Mouse (Mus musculus) large intestine, adult 2 months (tissue): ENCODE results near the gene Gng8. TPM values are rescaled to one million over a fixed set of nuclear protein-coding genes. Genes with fewer than 3 reads are reported as not detected.

ENCODE experiments used
- DNase-seq: peaks from one replicate; pipeline ENCODE4 v3.0.0-alpha.2; 2012; ENCODE audit warnings: low read depth, low spot score
- WGBS: fragments of 180-500 bp; shearing (Covaris S2); methylation state at CpG from one replicate; pipeline ENCODE4 v1.1.7; 2018; 5-methylcytosine and 5-hydroxymethylcytosine counted together
- polyA plus RNA-seq: library from polyadenylated mRNA; depleted of rRNA; stranded (reverse); fragments of >200 nt; gene quantifications from 2 replicates; pipeline ENCODE4 v1.2.3, GENCODE M21; 2012

The Gng8 gene
- polyA plus RNA-seq, 1 experiment: 3.1 TPM

DNA sequence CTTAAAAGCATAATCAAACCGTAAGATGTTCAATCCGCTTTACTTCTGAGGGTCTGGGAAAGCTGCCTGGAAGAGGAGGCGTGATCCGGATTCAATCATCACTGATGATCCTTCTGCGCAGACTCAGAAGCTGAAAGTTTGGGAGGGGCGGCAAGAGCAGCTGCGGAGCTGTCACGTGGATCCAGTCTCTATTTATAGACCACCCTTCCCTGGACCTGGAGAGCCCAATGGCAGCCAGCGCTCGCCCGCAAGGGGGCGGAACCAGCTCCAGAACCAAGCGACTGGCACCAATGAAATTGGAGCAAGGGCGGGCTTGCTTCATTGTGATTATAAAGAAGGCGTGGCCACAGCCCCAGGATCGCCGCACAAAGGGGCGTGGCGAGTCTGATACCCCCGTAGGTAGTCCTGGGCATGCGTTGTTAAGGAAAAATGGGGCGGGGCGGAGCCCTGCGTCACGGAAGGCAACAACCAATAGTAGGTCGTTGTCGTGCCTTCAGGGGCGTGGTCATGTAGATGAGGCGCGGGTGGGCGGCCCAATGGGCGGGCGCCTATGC lies 16.8 kb upstream of the Gng8 start:
- under 1% methylated on average over 33 of the region's 33 CpGs for WGBS
- peak; percentile 97 for DNase-seq

GRCm38 (mm10) chr7:16875310-16875325 lies 16.5 kb upstream of the Gng8 start, which contains the start of gene Dact3:
Dact3 (plus strand) TSS chr7:16875317.
- WGBS: 0% methylated on average over 1 of the region's 1 CpGs
- DNase-seq: no peak

- no peak for DNase-seq
- WGBS: 2% methylated on average over 42 of the region's 42 CpGs
Measured at GRCm38 (mm10) chr7:16875326-16875725, 16.3 kb upstream of the Gng8 start.

- no peak for DNase-seq
- 32% methylated on average over 11 of the region's 11 CpGs for WGBS
Measured at GRCm38 (mm10) chr7:16876006-16876405, 15.6 kb upstream of the Gng8 start.

- 43% methylated on average over 13 of the region's 13 CpGs for WGBS
- DNase-seq: no peak
Measured at GRCm38 (mm10) chr7:16876608-16877007, 15.0 kb upstream of the Gng8 start.

DNA sequence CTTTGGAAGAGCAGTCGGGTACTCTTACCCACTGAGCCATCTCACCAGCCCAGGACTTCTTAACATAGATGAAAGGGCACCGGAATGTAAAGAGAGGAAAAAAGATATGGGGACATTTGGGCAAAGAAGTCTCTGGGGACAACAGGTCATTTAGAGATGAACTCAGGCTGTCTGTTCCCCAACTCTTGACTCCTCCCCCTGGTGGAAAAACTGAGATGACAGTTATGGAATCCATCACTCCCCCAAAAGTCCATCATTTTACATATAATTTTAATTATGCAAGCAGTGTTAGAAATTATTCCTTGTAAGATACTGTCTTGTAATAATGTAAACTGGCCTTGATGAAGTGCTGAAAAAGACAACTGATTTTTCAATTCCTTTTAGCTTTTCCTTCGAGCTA lies 13.9 kb upstream of the Gng8 start:
- WGBS: 83% methylated on average over 3 of the region's 3 CpGs
- no peak for DNase-seq

DNA sequence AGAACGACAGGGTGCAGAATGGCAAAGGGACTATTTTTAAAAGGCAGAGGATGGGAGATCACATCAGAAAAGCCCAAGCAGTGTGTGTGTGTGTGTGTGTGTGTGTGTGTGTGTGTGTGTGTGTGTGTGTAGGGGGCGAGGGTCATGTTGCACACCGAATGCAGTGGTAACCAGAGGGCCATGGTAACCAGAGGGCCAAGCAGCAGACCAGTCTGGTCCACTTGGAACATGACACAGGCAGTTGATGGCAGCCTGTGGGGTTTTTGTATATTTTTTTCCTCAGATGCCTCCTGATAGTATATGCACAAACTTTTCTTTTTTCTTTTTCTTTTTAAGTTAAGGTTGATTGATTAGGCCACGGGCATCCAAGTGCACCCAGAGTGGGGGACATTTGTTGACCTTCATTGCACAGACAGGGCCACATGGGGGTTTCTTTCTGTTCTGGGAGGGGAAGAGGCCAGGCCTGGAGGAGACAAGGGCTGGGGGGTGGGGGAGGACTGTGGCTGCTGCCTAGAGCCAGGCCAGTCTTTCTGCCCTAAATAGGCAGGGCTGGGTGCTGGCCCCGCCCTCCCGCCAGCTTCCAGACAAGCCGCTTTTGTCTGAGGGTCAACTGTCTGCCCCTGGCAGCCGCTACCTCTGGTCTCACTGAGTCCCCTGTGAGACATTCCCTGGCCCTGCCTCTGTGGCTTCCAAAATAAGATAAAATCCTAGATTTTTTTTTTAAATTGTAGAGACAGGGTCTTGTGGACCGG lies 11.6 kb upstream of the Gng8 start:
- 43% methylated on average over 9 of the region's 9 CpGs for WGBS
- no peak for DNase-seq

- WGBS: 11% methylated on average over 5 of the region's 5 CpGs
- no peak for DNase-seq
Measured at GRCm38 (mm10) chr7:16880615-16881014, 11.0 kb upstream of the Gng8 start.

DNA sequence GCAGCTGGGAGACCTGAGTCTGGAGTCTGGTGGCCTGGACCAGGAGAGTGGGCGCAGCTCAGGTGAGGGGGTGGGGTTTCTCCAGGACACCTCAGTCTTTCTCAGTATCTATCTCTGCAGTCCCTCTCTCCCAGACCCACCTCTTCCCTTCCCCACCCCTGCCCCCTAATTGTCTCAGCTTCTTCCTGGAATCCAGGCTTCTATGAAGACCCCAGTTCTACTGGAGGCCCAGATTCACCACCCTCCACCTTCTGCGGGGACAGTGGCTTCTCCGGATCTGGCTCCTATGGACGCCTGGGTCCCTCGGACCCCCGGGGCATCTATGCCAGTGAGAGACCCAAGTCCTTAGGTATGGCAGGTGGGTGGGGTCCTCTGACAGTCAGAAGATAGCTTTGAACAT lies 8.4 kb upstream of the Gng8 start:
- WGBS: 76% methylated on average over 6 of the region's 6 CpGs
- DNase-seq: no peak

DNA sequence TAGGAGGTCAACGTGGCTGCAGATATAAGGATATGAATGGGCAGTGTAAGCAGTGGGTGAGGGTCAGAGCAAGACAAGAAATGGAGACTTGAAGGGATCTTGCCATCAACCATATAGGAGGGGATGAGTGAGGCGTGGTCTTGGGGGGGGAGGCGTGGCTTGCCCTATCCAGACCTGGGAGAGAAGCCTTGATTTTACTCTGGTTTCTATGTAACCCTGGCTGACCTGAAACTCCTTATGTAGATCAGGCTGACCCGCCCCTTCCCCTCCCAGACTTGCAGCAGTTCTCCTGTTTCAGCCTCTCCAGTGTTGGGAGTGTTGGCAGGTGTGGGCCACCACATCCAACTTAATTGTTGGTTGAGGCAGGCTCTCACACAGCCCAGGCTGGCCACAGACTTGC lies 7.3 kb upstream of the Gng8 start:
- no peak for DNase-seq
- WGBS: 72% methylated on average over 4 of the region's 4 CpGs

GRCm38 (mm10) chr7:16885271-16885776 lies 6.3 kb upstream of the Gng8 start:
- DNase-seq: no peak
- WGBS: 40% methylated on average over 95 of the region's 95 CpGs

DNA sequence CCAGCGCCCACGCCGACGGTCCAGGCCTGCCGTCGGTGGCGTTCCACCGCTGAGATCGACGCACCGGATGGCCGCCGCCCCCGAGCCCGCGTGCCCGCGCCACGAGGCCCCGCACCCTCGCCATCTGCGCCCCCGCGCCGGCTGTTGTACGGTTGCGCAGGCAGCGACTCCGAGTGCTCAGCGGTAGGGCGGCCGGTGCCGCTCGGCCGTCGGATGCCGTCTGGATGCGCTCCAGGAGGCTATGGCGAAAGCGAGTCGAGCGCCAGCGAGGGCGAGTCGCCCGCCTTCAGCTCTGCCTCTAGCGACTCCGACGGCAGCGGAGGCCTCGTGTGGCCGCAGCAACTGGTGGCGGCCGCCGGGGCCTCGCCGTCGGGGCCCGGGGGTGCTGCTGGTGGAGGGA lies 5.7 kb upstream of the Gng8 start:
- 69% methylated on average over 59 of the region's 59 CpGs for WGBS
- DNase-seq: no peak

GRCm38 (mm10) chr7:16890536-16890935 lies 1.1 kb upstream of the Gng8 start:
- 50% methylated on average over 6 of the region's 6 CpGs for WGBS
- no peak for DNase-seq

GRCm38 (mm10) chr7:16890944-16891343 lies 642 bp upstream of the Gng8 start:
- WGBS: 3% methylated on average over 23 of the region's 23 CpGs
- no peak for DNase-seq

DNA sequence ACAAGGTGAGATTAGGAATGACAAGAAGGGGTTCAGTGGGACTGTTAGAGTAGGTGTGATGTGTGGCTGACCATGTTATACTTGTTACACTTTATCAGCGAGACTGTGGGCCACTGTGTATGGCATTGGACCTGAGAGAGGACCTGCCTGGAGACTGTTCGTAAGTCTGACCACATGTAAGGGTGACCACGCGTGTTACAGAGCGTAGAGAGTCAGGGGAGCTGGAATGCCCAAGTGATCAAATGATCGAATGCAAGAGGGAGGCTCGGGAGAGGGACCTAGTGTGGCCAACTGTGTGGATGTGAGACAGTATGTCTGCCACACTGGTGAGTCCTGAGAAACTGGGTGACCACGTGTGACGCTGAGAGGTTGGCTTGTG lies 755 bp downstream of the Gng8 start:
- no peak for DNase-seq
- WGBS: 40% methylated on average over 9 of the region's 9 CpGs

GRCm38 (mm10) chr7:16893612-16894011 lies 2.0 kb downstream of the Gng8 start:
- WGBS: 26% methylated on average over 6 of the region's 6 CpGs
- no peak for DNase-seq

GRCm38 (mm10) chr7:16894279-16894678 lies 2.7 kb downstream of the Gng8 start:
- DNase-seq: no peak
- WGBS: 23% methylated on average over 4 of the region's 4 CpGs

- WGBS: under 1% methylated on average over 24 of the region's 24 CpGs
- no peak for DNase-seq
Measured at GRCm38 (mm10) chr7:16895000-16895399, 3.4 kb downstream of the Gng8 start.

DNA sequence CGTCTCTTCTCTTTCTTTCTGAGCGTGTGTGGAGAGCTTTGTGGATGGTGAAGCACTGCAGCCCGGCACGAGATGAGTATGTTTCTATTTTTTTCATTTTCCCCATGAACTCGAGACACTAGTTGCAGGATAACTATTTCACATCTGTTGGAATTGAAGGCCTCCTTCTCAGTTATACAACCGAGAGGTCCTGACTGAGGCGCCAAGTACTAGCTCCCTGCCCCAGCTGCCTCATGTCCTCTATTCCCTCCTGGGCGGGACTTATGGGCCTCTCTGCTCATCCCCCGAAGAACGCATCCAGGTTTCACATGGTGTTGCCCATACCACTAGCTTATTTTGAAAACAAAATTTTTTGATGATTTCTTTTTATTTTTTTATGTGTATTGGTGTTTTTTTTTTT lies 3.9 kb downstream of the Gng8 start:
- 28% methylated on average over 10 of the region's 10 CpGs for WGBS

GRCm38 (mm10) chr7:16900526-16900925 lies 8.9 kb downstream of the Gng8 start:
- 41% methylated on average over 5 of the region's 5 CpGs for WGBS

More for the DNA sequence above, 3.9 kb downstream of the Gng8 start:
- no peak for DNase-seq

DNA sequence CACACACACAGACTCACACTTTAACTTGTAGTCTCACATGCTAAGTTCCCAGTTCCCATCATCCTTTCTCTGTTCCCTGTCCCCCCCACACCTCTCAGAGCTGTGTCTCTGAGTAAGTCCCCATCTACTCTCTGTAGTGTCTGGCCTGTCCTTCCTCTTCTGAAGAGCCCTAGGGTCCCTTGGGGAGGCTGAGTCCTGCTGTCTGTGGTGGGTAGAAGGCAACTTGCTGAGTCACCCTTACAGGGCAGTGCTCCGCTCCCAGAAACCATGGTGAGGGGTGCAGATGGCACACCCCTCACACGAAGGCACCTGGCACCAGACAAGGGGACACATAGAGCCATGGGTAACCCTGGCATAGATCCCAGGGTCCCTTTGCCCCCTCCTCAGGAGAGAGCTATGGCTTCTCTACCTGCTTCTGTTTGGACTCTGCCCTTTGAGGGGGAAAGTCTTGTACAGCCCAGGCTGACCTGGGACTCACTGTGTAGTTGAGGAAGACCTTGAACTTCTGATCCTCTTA lies 11.9 kb downstream of the Gng8 start:
- DNase-seq: no peak
- WGBS: 80% methylated on average over 2 of the region's 2 CpGs

More at GRCm38 (mm10) chr7:16900526-16900925, 8.9 kb downstream of the Gng8 start:
- DNase-seq: no peak
